Mouse (Mus musculus) liver, adult (tissue): Measurements from ENCODE around the gene Hp.

Experiments
- GATA4 ChIP-seq: IDR thresholded peaks from 2 replicates; pipeline ENCODE4 v1.6.1; 2014; ENCODE audit warnings: mild to moderate bottlenecking, low read length; ENCODE audit not compliant: insufficient replicate concordance

The Hp gene

GRCm38 (mm10) chr8:109584830-109585229, 5.9 kb upstream of the Hp start:
- TF ChIP-seq GATA4: no peak

- TF ChIP-seq GATA4: no peak
These were observed 5.3 kb upstream of the Hp start for GRCm38 (mm10) chr8:109584293-109584692.

GRCm38 (mm10) chr8:109576311-109576710, 2.7 kb downstream of the Hp start:
- no peak for TF ChIP-seq GATA4

- TF ChIP-seq GATA4: no peak
These were observed 7.8 kb downstream of the Hp start for GRCm38 (mm10) chr8:109571139-109571538.

GRCm38 (mm10) chr8:109565498-109566333, 13.3 kb downstream of the Hp start, which contains the start of the genes Dhx38 and Txnl4b:
Dhx38 (minus strand) TSS chr8:109565861.
Txnl4b (plus strand) TSS chr8:109565892.
- peak; percentile 43; the same call in 1 of the 2 replicates for TF ChIP-seq GATA4

GRCm38 (mm10) chr8:109564766-109565165, 14.2 kb downstream of the Hp start:
- TF ChIP-seq GATA4: no peak

GRCm38 (mm10) chr8:109563881-109564280, 15.1 kb downstream of the Hp start:
- TF ChIP-seq GATA4: no peak

- TF ChIP-seq GATA4: no peak
These were observed 27.3 kb downstream of the Hp start for GRCm38 (mm10) chr8:109551663-109552062.

- no peak for TF ChIP-seq GATA4
These were observed 34.9 kb downstream of the Hp start for GRCm38 (mm10) chr8:109544049-109544448.

GRCm38 (mm10) chr8:109542748-109543519, 36.0 kb downstream of the Hp start:
- no peak for TF ChIP-seq GATA4

- no peak for TF ChIP-seq GATA4
These were observed 36.8 kb downstream of the Hp start for GRCm38 (mm10) chr8:109542165-109542564.

- TF ChIP-seq GATA4: no peak
These were observed 42.3 kb downstream of the Hp start for GRCm38 (mm10) chr8:109536703-109537102.

- no peak for TF ChIP-seq GATA4
These were observed 43.6 kb downstream of the Hp start for GRCm38 (mm10) chr8:109535140-109535990.
